Comparison of ENCODE assay signal across 15 mouse cellular contexts in the genomic region with DNA sequence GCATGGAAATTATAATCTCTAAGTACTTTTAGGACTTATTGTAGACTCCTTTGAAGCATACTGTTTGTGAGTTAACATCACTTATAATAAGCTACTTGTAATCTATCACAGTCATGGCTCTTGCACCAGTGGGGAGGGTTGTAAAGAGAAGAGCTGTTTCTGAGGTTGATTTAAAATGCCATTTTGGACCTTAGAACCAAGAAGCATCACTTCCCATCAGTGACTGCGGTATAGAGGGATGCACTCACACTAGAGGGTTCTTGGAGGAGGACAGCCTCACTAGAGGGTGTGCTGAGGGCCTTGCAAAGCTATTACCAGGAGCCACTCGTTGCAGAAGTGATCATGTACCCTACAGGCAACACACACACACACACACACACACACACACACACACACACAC. TPM values are rescaled to one million over a fixed set of nuclear protein-coding genes. Genes with fewer than 3 reads are reported as not detected.
DNase-seq lines count a peak whose midpoint lies in the region; ATAC-seq and TF ChIP-seq lines count a peak whose summit lies in the region.
"Had no signal": no experiment of that assay in that cellular context is flagged by ENCODE, and none has a peak within 500 bp of the region (broad histone marks: within the 10 kb centered on the region; RNA-seq: fewer than 3 reads in every experiment).

No protein-coding gene starts in this region.

- H3K4me1 ChIP-seq in heart, embryonic 14.5 days (ENCODE audit: control insufficient read depth in 2 of 2, insufficient read depth in 2 of 2, low read length in 2 of 2), result peaks cover 15 to 28% of the 10 kb centered on the region in 2 experiments
- peaks cover 34% of the 10 kb centered on the region for H3K4me1 ChIP-seq in liver, adult 2 months (ENCODE audit: control insufficient read depth, insufficient read depth, low read length)
- peaks cover 11% of the 10 kb centered on the region for H3K4me1 ChIP-seq in embryonic facial prominence, embryonic 14.5 days (ENCODE audit: control insufficient read depth, insufficient read depth, low read length)
- H3K4me1 ChIP-seq in stomach, embryonic 15.5 days, result 0 out of 2 replicates have a peak, but pooled peaks cover 7% of the 10 kb centered on the region
- H3K4me1 ChIP-seq: hindbrain, embryonic 13.5 days had no signal

- no peaks in the 10 kb centered on the region for H3K36me3 ChIP-seq in heart, embryonic 14.5 days (ENCODE audit: control insufficient read depth, insufficient read depth, low read length)
- 0 out of 2 replicates have a peak, but pooled peaks cover 2% of the 10 kb centered on the region for H3K36me3 ChIP-seq in liver, adult 2 months (ENCODE audit: control insufficient read depth, insufficient read depth, low read length)
- H3K36me3 ChIP-seq in embryonic facial prominence, embryonic 14.5 days (ENCODE audit: control insufficient read depth, insufficient read depth, low read length), result no peaks in the 10 kb centered on the region
- no peaks in the 10 kb centered on the region for H3K36me3 ChIP-seq in stomach, embryonic 15.5 days
- H3K36me3 ChIP-seq: embryonic facial prominence, embryonic 12.5 days; hindbrain, embryonic 13.5 days; limb, embryonic 12.5 days had no signal

- H3K4me2 ChIP-seq in heart, embryonic 14.5 days (ENCODE audit: low read length), result peak overlapping the region; percentile 60
- no peak overlapping the region for H3K4me2 ChIP-seq in embryonic facial prominence, embryonic 14.5 days (ENCODE audit: low read depth, low read length)
- peak overlapping the region; percentile 48 for H3K4me2 ChIP-seq in stomach, embryonic 15.5 days
- H3K4me2 ChIP-seq: hindbrain, embryonic 13.5 days; limb, embryonic 12.5 days had no signal

- no peak for ATAC-seq in heart, embryonic 14.5 days (ENCODE audit: insufficient number of reproducible peaks, insufficient read depth, low FRiP score, low read depth)
- ATAC-seq in embryonic facial prominence, embryonic 14.5 days (ENCODE audit: low read depth), result no peak
- ATAC-seq in stomach, embryonic 15.5 days (ENCODE audit: insufficient read depth, low FRiP score, low read depth), result no peak
- ATAC-seq: CD4-positive, CD25-positive, alpha-beta regulatory T cell, adult 4 months; forebrain, embryonic 16.5 days had no signal

- H3K27me3 ChIP-seq in heart, embryonic 14.5 days (ENCODE audit: control insufficient read depth, insufficient read depth, low read length), result no peaks in the 10 kb centered on the region
- H3K27me3 ChIP-seq in liver, adult 2 months (ENCODE audit: control insufficient read depth, insufficient read depth, low read length), result no peaks in the 10 kb centered on the region
- H3K27me3 ChIP-seq in embryonic facial prominence, embryonic 14.5 days (replicated peaks; ENCODE audit: control insufficient read depth, insufficient read depth, low read length), result no peaks in the 10 kb centered on the region
- no peaks in the 10 kb centered on the region for H3K27me3 ChIP-seq in stomach, embryonic 15.5 days (replicated peaks)
- H3K27me3 ChIP-seq: embryonic facial prominence, embryonic 12.5 days; hindbrain, embryonic 13.5 days; limb, embryonic 12.5 days had no signal

- peak overlapping the region; percentile 62 for H3K9ac ChIP-seq in heart, embryonic 14.5 days (ENCODE audit: low read length)
- peak overlapping the region; percentile 68 for H3K9ac ChIP-seq in liver, adult 2 months (ENCODE audit: low read depth, low read length)
- H3K9ac ChIP-seq in embryonic facial prominence, embryonic 14.5 days (ENCODE audit: low read depth, low read length), result no peak overlapping the region
- H3K9ac ChIP-seq in stomach, embryonic 15.5 days, result no peak overlapping the region
- H3K9ac ChIP-seq: embryonic facial prominence, embryonic 12.5 days; hindbrain, embryonic 13.5 days; limb, embryonic 12.5 days had no signal

- H3K27ac ChIP-seq in heart, embryonic 14.5 days (replicated peaks in 1 of 2; ENCODE audit: control insufficient read depth in 1 of 2, insufficient read depth in 1 of 2, low read depth in 2 of 2, low read length in 2 of 2), result peak overlapping the region; percentile 20 to 65; a peak in 2 of 4 replicates
- H3K27ac ChIP-seq in liver, adult 2 months (replicated peaks; ENCODE audit: insufficient read depth, low read depth, low read length), result peak overlapping the region; percentile 82
- peak overlapping the region; percentile 56; the same call in 1 of the 2 replicates for H3K27ac ChIP-seq in embryonic facial prominence, embryonic 14.5 days (replicated peaks; ENCODE audit: low read depth, low read length)
- 0 out of 2 replicates have a peak overlapping the region, but pooled peaks have one; percentile 71 for H3K27ac ChIP-seq in stomach, embryonic 15.5 days
- H3K27ac ChIP-seq: embryonic facial prominence, embryonic 12.5 days; hindbrain, embryonic 13.5 days had no signal

- H3K9me3 ChIP-seq in heart, embryonic 14.5 days (ENCODE audit: control insufficient read depth, low read length), result no peaks in the 10 kb centered on the region
- no peaks in the 10 kb centered on the region for H3K9me3 ChIP-seq in embryonic facial prominence, embryonic 14.5 days (ENCODE audit: control insufficient read depth, low read length)
- H3K9me3 ChIP-seq in stomach, embryonic 15.5 days, result no peaks in the 10 kb centered on the region
- H3K9me3 ChIP-seq: embryonic facial prominence, embryonic 12.5 days; hindbrain, embryonic 13.5 days; limb, embryonic 12.5 days had no signal

- DNase-seq in heart, adult 18-20 months, result no peak
- peak; percentile 48 for DNase-seq in liver, adult 2 months (ENCODE audit: extremely low read depth, low read depth, low spot score)
- no peak for DNase-seq in liver
- no peak for DNase-seq in embryonic facial prominence, embryonic 14.5 days (ENCODE audit: low spot score)
- DNase-seq in adrenal gland, postnatal 36 days, result no peak
- DNase-seq: cerebellum, postnatal 10 days; gastrocnemius, postnatal 10 days; kidney, postnatal 36 days had no signal

- TF ChIP-seq POLR2A in liver, adult 2 months (IDR thresholded peaks at IDR 0.05; ENCODE audit: extremely low read depth, insufficient read depth, low read length), result no peak

- no peak for TF ChIP-seq CTCF in liver, adult 2 months (IDR thresholded peaks at IDR 0.05; ENCODE audit: low read depth, low read length)

- peak overlapping the region in 1 of 2 experiments; percentile 38; a peak in 1 of 4 replicates for H3K4me3 ChIP-seq in heart, embryonic 14.5 days (ENCODE audit: control insufficient read depth in 1 of 2, insufficient read depth in 1 of 2, low read depth in 1 of 2, low read length in 2 of 2)
- H3K4me3 ChIP-seq in liver, adult 2 months (ENCODE audit: insufficient read depth, low read depth, low read length), result peak overlapping the region; percentile 39
- no peak overlapping the region for H3K4me3 ChIP-seq in embryonic facial prominence, embryonic 14.5 days (ENCODE audit: low read depth, low read length)
- no peak overlapping the region for H3K4me3 ChIP-seq in stomach, embryonic 15.5 days (replicated peaks)
- H3K4me3 ChIP-seq: embryonic facial prominence, embryonic 12.5 days; hindbrain, embryonic 13.5 days; limb, embryonic 12.5 days had no signal

- peaks cover 4% of the 10 kb centered on the region for H3K79me2 ChIP-seq in liver, adult 2 months (ENCODE audit: control insufficient read depth, insufficient read depth, low read length)

- 71% methylated on average over 2 of the region's 2 CpGs for WGBS in heart, embryonic 14.5 days
- WGBS in liver, adult 2 months, result 7% methylated on average over 2 of the region's 2 CpGs
- WGBS in embryonic facial prominence, embryonic 14.5 days, result 69% methylated on average over 2 of the region's 2 CpGs
- WGBS in stomach, embryonic 15.5 days, result 67% methylated on average over 2 of the region's 2 CpGs

RNA-seq across cellular contexts. Expression of gene Il1r1, which starts 0.7 kb away (rescaled TPM):
- polyA plus RNA-seq in heart, embryonic 14.5 days (2014; fragmentation: Nextera tagmentation; extraction: Ambion mirVana), result 8.4 TPM in 2 replicates
- 1 to 10 TPM; 5.6 to 6.3 TPM for total RNA-seq in heart, adult 18-20 months (2021)
- total RNA-seq in liver, adult 2 months (2014; rRNA removed), result 9.4 and 16.0 TPM in 2 replicates
- 2.0 and 5.5 TPM in 2 replicates for polyA plus RNA-seq in liver, adult 2 months (2012; rRNA removed)
- 9.3 and 9.6 TPM in 2 replicates for polyA plus RNA-seq in embryonic facial prominence, embryonic 14.5 days (2014; fragmentation: Nextera tagmentation; extraction: Ambion mirVana)
- polyA plus RNA-seq in stomach, embryonic 15.5 days (2015; fragmentation: Nextera tagmentation; extraction: Ambion mirVana), result 9.3 TPM in 2 replicates
- 1 to 10 TPM; 4.5 TPM for total RNA-seq in adrenal gland, postnatal 36 days (2021)
- polyA plus RNA-seq: CD4-positive, CD25-positive, alpha-beta regulatory T cell, adult 4 months had no signal

Comparison
In these comparisons a context has a peak if more than half of its experiments do, and no peak if none do; other contexts are left out.
1. H3K9ac ChIP-seq: peak in heart, embryonic 14.5 days (single experiment) and liver, adult 2 months (single experiment); none in embryonic facial prominence, embryonic 14.5 days (single experiment) and stomach, embryonic 15.5 days (single experiment).
2. Peak in every context shown above with its lines, with median percentiles within 50 percentile points of each other: H3K27ac ChIP-seq.